Mouse (Mus musculus): ENCODE measurements around the gene Pfdn6. TPM values are rescaled to one million over a fixed set of nuclear protein-coding genes. Genes with fewer than 3 reads are reported as not detected.
A peak's percentile ranks its signal among the peaks of the same experiment; 100 is the strongest.

Gene Pfdn6
- polyA plus RNA-seq, 1 experiment from 2014 or later = 242 TPM

DNA sequence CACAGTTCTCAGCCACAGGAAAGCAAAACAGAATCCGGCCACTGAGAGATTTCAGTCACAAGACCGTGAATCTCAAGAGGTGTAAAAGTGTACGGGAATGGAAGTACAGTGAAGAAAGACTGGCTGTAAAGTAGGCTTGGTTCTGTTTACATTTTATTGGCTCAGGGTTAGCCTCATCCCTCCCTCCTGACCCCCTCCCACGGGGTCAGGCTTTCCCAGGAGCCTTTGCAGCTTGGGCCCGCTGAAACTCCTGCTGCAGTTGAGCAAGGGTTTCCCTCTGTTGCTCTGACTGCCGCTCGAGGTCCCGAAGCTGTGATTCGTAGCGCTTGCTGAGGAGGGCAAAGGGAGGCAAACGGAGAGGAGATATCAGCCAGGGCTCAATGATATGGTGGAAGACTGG, 1.4 kb downstream of the Pfdn6 start:
- no peaks in the 10 kb centered on the region for H3K27me3 ChIP-seq (ENCODE audit: poor library complexity, severe bottlenecking)
- peak overlapping the region; percentile 96 for H3K4me3 ChIP-seq
- H3K27ac ChIP-seq = no peak overlapping the region
- H3K4me1 ChIP-seq = peaks cover 26% of the 10 kb centered on the region
- WGBS = 83% methylated on average over 11 of the region's 11 CpGs
- no peaks in the 10 kb centered on the region for H3K9me3 ChIP-seq
- no peak for DNase-seq (ENCODE audit: extremely low spot score, low spot score)
- peaks cover 72% of the 10 kb centered on the region for H3K36me3 ChIP-seq (replicated peaks)

DNA sequence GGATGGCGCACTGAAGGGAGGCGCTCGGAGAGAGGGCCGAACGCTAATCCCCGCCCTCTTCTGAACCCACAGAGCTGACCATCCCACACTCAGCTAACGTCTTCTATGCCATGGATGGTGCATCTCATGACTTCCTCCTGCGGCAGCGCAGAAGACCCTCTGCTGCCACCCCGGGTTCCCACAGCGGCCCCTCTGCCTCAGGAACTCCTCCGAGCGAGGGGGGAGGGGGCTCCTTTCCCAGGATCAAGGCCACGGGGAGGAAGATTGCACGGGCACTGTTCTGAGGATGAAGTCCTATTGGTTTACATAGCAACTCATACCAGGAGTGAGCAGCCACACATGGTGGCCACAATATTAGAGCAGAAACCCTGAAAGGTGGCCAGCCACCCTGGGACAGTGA, 3.1 kb downstream of the Pfdn6 start:
- H3K36me3 ChIP-seq (replicated peaks) = peaks cover 72% of the 10 kb centered on the region
- 87% methylated on average over 15 of the region's 15 CpGs for WGBS
- no peak overlapping the region for H3K27ac ChIP-seq
- no peaks in the 10 kb centered on the region for H3K27me3 ChIP-seq (ENCODE audit: poor library complexity, severe bottlenecking)
- no peaks in the 10 kb centered on the region for H3K9me3 ChIP-seq
- no peak for DNase-seq (ENCODE audit: extremely low spot score, low spot score)
- H3K4me1 ChIP-seq = peaks cover 35% of the 10 kb centered on the region
- peak overlapping the region; percentile 12; the same call in 1 of the 2 replicates for H3K4me3 ChIP-seq

DNA sequence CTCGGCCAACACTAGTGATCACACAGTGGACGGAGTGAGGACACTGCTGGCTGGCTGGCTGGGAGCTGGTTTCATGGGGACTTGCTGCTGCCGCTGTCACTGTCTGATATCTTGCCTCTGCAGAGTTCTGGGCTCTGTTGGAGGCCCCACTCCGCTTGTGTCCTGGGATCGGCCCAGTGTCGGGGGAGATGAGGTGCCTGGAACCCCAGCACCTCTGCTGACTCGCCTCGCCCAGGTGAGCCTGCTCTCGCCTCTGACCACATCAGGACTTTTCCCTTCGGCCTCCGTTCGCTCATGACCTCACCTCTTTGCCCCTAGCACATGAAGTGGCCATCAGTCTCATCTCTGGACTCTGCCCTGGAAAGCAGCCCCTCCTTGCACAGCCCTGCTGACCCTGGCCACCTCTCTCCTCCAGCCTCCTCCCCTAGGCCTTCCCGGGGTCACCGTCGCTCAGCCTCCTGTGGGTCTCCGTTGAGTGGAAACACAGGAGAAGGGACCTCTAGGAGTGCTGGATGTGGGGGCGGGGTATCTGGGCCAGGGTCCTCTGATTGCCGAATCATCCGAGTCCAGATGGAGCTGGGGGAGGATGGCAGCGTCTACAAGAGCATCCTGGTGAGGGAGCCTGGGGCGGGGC, 4.6 kb downstream of the Pfdn6 start:
- Histone ChIP-seq H3K4me3 (peak overlapping the region; percentile 5; the same call in 1 of the 2 replicates), H3K9me3 (no peaks in the 10 kb centered on the region), H3K4me1 (peaks cover 36% of the 10 kb centered on the region), H3K27me3 (ENCODE audit: poor library complexity, severe bottlenecking) (peaks cover 4% of the 10 kb centered on the region; the same call in 1 of the 2 replicates), H3K36me3 (replicated peaks) (peaks cover 71% of the 10 kb centered on the region), H3K27ac (no peak overlapping the region)
- no peak for DNase-seq (ENCODE audit: extremely low spot score, low spot score)
- 87% methylated on average over 21 of the region's 21 CpGs for WGBS

DNA sequence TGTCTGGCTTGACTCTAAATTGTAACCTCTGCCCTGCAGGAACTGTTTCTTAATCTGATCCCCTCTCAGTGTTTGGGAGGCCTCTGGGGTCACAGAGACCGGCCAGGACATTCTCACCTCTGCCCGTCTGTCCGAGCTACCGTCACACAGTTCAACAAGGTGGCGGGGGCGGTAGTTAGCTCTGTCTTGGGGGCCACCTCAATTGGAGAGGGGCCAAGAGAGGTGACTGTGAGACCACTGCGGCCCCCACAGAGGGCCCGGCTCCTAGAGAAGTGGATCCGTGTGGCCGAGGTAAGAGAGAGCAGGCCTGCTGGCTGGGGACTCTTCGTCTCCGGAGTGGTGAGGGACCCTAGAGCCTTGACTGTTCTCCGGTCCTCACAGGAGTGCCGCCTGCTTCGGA, 7.2 kb downstream of the Pfdn6 start:
- no peak for DNase-seq (ENCODE audit: extremely low spot score, low spot score)
- peak overlapping the region; percentile 23 for H3K4me3 ChIP-seq
- peaks cover 60% of the 10 kb centered on the region for H3K36me3 ChIP-seq (replicated peaks)
- WGBS = 91% methylated on average over 15 of the region's 15 CpGs
- H3K4me1 ChIP-seq = peaks cover 43% of the 10 kb centered on the region
- H3K27ac ChIP-seq = no peak overlapping the region
- H3K9me3 ChIP-seq = no peaks in the 10 kb centered on the region
- H3K27me3 ChIP-seq (ENCODE audit: poor library complexity, severe bottlenecking) = peaks cover 4% of the 10 kb centered on the region; the same call in 1 of the 2 replicates

DNA sequence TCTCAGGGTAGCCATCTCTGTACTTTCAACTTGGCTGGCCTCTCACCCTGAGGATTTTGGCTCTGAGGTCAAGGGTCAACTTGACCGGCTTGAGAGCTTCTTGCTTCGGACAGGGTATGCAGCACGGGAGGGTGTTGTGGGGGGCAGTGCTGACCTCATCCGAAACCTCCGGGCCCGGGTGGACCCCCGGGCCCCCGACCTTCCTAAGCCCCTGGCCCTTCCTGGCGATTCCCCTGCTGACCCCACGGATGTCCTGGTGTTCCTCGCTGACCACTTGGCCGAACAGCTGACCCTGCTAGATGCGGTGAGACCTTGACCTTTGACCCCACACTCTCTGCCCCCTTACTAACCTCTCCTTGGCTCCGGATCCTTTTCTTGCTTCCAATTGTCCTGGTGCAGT, 7.7 kb downstream of the Pfdn6 start:
- DNase-seq (ENCODE audit: extremely low spot score, low spot score) = no peak
- Histone ChIP-seq H3K9me3 (no peaks in the 10 kb centered on the region), H3K27ac (no peak overlapping the region), H3K4me3 (peak overlapping the region; percentile 23), H3K36me3 (replicated peaks) (peaks cover 60% of the 10 kb centered on the region), H3K27me3 (ENCODE audit: poor library complexity, severe bottlenecking) (peaks cover 4% of the 10 kb centered on the region; the same call in 1 of the 2 replicates), H3K4me1 (peaks cover 48% of the 10 kb centered on the region)
- 92% methylated on average over 14 of the region's 14 CpGs for WGBS

DNA sequence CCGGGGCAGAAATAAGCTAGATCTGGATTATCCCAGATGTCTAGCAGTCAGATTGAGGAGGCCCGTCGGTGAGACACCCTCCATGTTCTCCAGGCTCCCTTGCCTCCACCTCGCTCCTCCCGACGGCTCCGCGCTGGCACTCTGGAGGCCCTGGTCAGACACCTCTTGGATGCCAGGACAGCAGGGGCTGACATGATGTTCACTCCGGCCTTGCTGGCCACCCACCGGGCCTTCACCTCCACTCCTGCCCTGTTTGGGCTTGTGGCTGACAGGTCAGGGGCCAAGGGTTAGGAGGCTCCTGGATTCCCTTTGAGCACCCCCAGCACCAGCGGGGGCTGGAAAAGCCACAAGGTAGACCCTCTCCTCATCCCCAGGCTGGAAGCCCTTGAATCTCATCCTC, 8.2 kb downstream of the Pfdn6 start:
- WGBS = 93% methylated on average over 11 of the region's 11 CpGs
- Histone ChIP-seq H3K36me3 (replicated peaks) (peaks cover 57% of the 10 kb centered on the region), H3K27me3 (ENCODE audit: poor library complexity, severe bottlenecking) (peaks cover 4% of the 10 kb centered on the region; the same call in 1 of the 2 replicates), H3K27ac (no peak overlapping the region), H3K4me3 (peak overlapping the region; percentile 23), H3K9me3 (no peaks in the 10 kb centered on the region), H3K4me1 (peaks cover 48% of the 10 kb centered on the region)
- no peak for DNase-seq (ENCODE audit: extremely low spot score, low spot score)

DNA sequence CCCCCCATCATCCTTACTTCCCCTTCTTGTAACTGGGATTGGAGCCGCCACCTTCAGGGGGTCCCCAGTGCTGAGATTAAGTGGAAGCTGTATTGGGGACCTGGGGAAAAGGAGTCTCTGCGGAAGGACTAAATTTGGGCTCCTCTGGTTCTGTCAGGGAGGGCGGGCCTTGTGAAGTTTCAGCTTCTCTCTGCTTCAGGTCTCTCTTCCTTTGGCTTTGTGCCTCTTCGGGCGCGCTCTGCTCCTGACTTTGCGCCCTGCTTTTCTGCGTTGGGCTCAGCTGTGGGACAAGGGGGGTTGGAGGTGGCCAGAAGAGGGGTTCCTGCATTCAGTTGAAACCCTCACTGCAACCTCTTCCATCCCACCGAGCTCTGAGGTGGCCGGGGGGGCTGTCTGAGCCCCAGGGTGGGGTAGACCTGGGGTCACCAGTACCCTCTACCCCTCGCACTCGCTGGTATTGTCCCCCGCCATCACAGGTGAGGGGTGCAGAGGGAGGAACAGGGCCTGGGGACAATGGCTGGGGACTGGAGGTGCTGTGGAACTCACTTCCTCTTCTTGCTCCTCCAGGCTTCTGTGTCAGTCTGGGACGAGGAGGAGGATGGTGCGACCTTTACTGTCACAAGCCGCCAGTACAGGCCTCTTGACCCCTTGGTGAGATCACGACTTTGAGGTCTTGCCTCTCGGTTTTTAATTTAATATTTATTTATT, 8.8 kb downstream of the Pfdn6 start:
- Histone ChIP-seq H3K27ac (peak overlapping the region; percentile 92), H3K27me3 (ENCODE audit: poor library complexity, severe bottlenecking) (peaks cover 4% of the 10 kb centered on the region; the same call in 1 of the 2 replicates), H3K4me3 (peak overlapping the region; percentile 98), H3K9me3 (no peaks in the 10 kb centered on the region), H3K36me3 (replicated peaks) (peaks cover 57% of the 10 kb centered on the region), H3K4me1 (peaks cover 48% of the 10 kb centered on the region)
- no peak for DNase-seq (ENCODE audit: extremely low spot score, low spot score)
- WGBS = 33% methylated on average over 18 of the region's 18 CpGs

DNA sequence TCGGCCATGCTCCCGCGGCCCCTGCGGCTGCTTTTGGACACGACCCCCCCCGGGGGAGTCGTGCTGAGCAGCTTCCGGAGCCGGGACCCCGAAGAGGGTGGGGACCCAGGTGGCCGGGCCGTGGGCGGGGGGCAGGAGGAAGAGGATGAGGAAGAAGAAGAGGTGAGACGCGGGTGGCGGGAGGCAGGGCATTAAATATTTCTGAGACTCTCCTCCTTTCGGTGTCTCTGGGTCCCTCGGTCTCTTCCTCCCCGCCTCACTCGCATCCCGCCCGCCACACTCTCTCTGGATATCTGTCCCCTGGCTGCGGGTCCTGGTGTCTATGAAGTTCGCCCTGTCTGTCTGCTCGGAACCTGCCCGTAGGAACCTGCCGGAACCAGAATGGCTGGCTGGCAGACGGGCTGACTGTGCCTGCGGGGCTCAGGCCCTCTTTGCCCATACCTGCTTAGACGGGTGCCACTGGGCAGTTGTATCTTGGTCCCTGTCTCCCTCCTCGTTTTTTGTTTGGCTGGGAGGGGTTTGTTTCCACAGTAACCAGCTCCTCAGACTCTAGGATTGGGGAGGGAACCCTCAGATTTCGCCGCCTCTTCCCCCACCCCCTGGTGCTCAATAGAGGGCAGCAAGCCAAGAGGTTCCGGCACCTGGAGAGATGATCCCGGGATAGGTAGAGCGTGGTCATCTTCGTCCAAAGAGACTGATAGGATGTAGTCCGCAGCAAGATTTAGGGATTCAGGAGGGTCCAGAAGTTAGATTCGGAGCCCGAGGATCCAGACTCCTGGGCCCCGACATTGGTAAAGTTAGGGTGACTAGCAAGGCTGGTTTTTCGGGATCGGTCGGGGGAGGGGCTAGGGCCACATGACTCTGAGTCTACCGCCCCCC, 9.6 kb downstream of the Pfdn6 start:
- H3K4me3 ChIP-seq = peak overlapping the region; percentile 98
- no peak for DNase-seq (ENCODE audit: extremely low spot score, low spot score)
- H3K4me1 ChIP-seq = peaks cover 49% of the 10 kb centered on the region
- no peaks in the 10 kb centered on the region for H3K9me3 ChIP-seq
- WGBS = under 1% methylated on average over 45 of the region's 45 CpGs
- peaks cover 4% of the 10 kb centered on the region; the same call in 1 of the 2 replicates for H3K27me3 ChIP-seq (ENCODE audit: poor library complexity, severe bottlenecking)
- peaks cover 57% of the 10 kb centered on the region for H3K36me3 ChIP-seq (replicated peaks)
- H3K27ac ChIP-seq = peak overlapping the region; percentile 92

DNA sequence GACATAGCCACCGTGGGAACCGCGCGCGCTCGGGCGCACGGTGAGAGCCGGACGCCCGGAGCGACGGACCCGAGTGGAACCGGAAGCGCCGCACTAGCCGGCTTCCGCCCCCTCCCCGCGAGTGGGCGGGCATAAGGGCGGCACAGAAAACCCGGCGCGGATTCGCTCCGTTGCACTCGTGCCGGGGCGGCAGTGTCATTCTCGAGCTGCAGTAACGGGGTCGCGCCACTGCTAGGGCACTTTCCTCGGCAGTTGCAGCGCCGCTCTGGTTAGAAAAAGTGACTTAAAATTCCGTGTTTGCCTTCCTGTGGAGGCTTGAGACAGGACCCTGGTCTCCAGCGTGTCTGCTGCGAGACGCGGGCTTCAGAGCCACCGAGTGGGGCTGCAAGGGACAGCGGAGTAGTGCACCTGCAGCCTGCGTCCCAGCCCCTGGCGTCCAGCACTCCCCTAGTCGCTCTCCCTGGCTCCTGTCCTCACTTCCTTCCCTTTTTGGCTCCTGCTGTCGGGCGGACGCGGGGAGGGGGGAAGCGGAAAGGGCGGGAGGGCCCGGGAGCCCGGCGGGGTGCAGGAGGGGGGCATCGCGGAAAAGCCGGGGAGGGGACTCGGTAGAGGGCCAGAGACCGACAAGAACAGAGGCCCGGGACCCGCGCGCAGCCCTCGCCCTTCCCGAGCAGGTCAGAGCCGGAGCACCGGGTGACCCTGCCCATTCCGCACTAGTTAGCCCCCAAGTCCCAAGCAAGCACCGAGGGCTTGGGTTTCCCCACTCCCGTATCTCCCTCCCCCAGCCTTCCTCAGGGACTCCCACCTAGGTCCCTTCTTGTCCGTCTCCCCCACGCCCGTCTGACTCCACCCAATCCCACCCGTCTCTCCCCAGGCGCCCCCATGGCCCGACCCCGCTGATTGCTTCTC, 10.5 kb downstream of the Pfdn6 start, which contains the start of gene Rgl2:
Gene Rgl2 (plus strand): TSS at position 173 of the 909 bp plus-strand sequence.
- Histone ChIP-seq H3K4me3 (peak within 1 kb of the TSS; percentile 98), H3K27ac (peak within 1 kb of the TSS; percentile 92), H3K9me3 (no peaks in the 10 kb centered on the region), H3K27me3 (ENCODE audit: poor library complexity, severe bottlenecking) (peaks cover 4% of the 10 kb centered on the region; the same call in 1 of the 2 replicates), H3K4me1 (peaks cover 51% of the 10 kb centered on the region), H3K36me3 (replicated peaks) (peaks cover 56% of the 10 kb centered on the region)
- WGBS = under 1% methylated on average over 80 of the region's 80 CpGs
- peak; percentile 93 for DNase-seq (ENCODE audit: extremely low spot score, low spot score)

DNA sequence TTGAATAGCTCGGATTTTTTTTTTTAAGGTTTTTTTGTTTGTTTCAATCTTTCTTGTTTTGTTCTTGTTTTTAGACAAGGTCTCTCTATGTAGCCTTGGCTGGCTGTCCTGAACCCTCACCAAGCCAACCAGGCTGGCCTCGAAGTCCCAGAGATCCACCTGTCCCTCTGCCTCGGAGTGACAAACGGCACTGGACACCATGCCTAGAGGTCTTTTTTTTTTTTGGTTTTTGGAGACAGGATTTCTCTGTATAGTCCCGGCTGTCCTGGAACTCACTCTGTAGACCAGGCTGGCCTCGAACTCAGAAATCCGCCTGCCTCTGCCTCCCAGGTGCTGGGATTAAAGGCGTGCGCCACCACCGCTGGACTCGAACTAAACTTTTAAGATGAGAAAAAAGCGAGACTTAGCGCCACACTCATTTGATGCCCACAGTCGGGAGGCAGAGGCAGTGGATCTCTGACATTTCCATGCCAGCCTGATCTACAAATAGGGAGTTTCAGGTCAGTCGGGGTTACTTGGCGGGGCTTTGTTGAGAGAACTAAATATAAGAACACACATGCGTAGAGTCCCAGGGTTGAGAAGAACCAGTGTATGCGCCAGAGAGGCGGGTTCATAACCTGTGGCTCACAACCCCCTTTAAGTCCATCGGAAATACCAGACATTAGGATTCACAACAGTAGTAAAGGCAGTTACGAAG, 11.7 kb downstream of the Pfdn6 start:
- peaks cover 51% of the 10 kb centered on the region for H3K4me1 ChIP-seq
- 68% methylated on average over 21 of the region's 21 CpGs for WGBS
- peaks cover 44% of the 10 kb centered on the region for H3K36me3 ChIP-seq (replicated peaks)
- no peaks in the 10 kb centered on the region for H3K9me3 ChIP-seq
- peak overlapping the region; percentile 92 for H3K27ac ChIP-seq
- peak overlapping the region; percentile 98 for H3K4me3 ChIP-seq
- H3K27me3 ChIP-seq (ENCODE audit: poor library complexity, severe bottlenecking) = peaks cover 4% of the 10 kb centered on the region; the same call in 1 of the 2 replicates
- no peak for DNase-seq (ENCODE audit: extremely low spot score, low spot score)

DNA sequence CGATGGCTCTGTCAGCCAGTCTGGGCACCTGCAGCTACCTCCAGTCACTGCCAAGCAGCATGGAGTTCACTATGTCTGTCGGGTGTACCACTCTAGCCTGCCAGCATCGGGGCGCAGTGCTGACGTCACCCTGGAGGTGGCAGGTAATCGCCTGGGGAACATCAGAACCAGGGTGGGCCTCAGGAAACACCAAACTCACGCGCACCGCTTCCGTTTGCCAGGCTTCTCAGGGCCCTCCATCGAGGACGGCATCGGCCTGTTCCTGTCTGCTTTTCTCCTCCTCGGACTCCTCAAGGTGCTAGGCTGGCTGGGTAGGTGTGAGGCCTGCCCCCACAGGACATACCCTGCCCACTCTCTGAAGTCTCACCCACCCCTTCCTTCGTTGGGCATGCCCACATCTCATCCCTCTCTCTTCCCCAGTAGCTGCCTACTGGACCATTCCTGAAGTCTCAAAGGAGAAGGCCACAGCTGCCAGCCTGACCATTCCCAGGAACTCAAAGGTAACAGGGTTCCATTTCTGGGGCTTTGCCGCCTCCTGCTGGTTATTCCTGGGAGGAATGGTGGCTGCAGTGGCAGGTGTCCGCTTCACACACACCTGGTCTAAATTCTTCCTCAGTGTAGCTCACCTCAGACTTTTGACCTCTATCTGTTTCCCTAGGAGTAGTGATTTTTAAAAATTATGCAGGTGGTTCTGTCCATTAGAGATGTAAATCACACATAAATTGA, 13.8 kb downstream of the Pfdn6 start:
- Histone ChIP-seq H3K4me3 (peak overlapping the region; percentile 14; the same call in 1 of the 2 replicates), H3K27ac (no peak overlapping the region), H3K9me3 (no peaks in the 10 kb centered on the region), H3K4me1 (peaks cover 37% of the 10 kb centered on the region), H3K36me3 (replicated peaks) (peaks cover 28% of the 10 kb centered on the region), H3K27me3 (ENCODE audit: poor library complexity, severe bottlenecking) (peaks cover 3% of the 10 kb centered on the region; the same call in 1 of the 2 replicates)
- 73% methylated on average over 17 of the region's 17 CpGs for WGBS
- DNase-seq (ENCODE audit: extremely low spot score, low spot score) = no peak
